Mouse (Mus musculus) thymus, postnatal 14 days (tissue): Measurements from ENCODE around the gene Klk6.

ENCODE experiments used
- DNase-seq: peaks from one replicate; pipeline ENCODE4 v3.0.0; 2021

Gene Klk6

DNA sequence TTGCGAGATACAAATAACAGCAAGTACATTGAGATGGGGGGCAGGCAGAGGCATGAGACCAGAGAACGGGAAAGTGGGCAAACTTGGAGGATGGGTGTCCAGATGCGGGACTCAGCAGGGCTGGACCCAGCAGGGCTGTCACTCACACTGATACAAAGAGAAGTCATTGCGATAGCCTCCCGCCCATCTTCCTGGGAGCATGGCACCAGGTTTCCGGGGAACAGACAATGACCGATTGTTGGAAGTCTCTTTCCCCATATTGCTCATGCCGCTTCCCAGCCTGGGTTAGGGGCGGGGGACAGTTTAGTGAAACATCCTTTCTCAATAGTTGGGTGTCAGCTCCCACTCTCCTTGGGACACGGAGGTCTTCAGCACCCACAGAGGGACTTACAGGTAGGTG, at the start of gene Klk6:
Klk6 (plus strand) TSS at position 301 of the 400 bp plus-strand sequence.
- no peak for DNase-seq

DNA sequence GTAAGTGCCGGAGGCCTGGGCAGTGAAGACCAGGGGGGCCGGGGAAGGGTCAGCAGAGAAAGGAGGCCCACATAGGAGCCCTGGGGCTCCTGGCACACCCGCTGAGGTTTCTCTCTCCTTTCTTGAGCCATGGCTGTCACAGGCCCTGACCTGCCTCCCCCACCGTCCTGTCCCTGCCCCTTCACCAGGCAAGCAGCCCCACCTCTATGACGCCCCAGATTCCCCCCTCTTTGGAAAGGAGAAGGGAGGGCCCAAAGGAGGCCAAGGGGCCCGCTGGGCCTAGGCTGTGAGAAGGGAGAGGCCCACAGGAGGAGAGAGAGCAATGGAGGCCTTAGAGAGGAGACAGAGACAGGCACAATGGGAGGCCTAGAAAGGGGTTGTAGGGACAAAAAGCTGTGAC, 49.5 kb upstream of the Klk6 start:
- peak; percentile 2 for DNase-seq

- DNase-seq, result peak; percentile 1
These were observed 48.8 kb upstream of the Klk6 start for GRCm38 (mm10) chr7:43775311-43776057.

- DNase-seq, result peak; percentile 1
These were observed 47.8 kb upstream of the Klk6 start for GRCm38 (mm10) chr7:43776506-43776905.

GRCm38 (mm10) chr7:43777423-43777822, 46.9 kb upstream of the Klk6 start:
- peak; percentile 1 for DNase-seq

GRCm38 (mm10) chr7:43778176-43778970, 45.9 kb upstream of the Klk6 start:
- peak; percentile 1 for DNase-seq

GRCm38 (mm10) chr7:43780241-43780640, 44.1 kb upstream of the Klk6 start:
- DNase-seq, result no peak

- no peak for DNase-seq
These were observed 43.6 kb upstream of the Klk6 start, which contains the start of gene Klk10 for GRCm38 (mm10) chr7:43780746-43781145. Gene Klk10 (plus strand): TSS chr7:43781035.

- no peak for DNase-seq
These were observed 42.8 kb upstream of the Klk6 start for GRCm38 (mm10) chr7:43781541-43781940.

GRCm38 (mm10) chr7:43782275-43783265, 41.7 kb upstream of the Klk6 start:
- peak; percentile 68 for DNase-seq

GRCm38 (mm10) chr7:43785286-43785685, 39.0 kb upstream of the Klk6 start:
- no peak for DNase-seq

- DNase-seq, result no peak
These were observed 36.2 kb upstream of the Klk6 start for GRCm38 (mm10) chr7:43788096-43788495.

- DNase-seq, result no peak
These were observed 35.0 kb upstream of the Klk6 start for GRCm38 (mm10) chr7:43789295-43789694.

GRCm38 (mm10) chr7:43791591-43791990, 32.7 kb upstream of the Klk6 start, which contains the start of gene Klk9:
Gene Klk9 (plus strand): TSS chr7:43791891.
- no peak for DNase-seq

DNA sequence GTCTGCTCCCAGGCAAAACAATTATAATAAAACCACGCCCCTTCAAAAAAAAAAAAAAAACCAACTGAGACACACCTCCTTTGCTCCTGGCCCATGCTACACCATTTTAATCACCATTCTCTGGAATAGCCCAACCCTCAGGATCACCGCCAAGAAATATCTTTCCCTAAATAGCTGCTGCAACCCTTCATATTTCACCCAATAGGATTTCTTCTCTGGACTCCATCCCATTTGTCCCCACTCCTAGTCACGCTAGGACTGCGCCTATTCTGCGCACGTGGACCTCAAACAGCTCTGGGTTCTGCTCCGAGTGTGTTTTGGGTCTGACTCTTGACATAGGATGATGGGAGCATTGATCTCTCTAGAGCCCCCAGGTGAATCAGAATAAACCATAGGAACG, 27.9 kb upstream of the Klk6 start:
- no peak for DNase-seq

DNA sequence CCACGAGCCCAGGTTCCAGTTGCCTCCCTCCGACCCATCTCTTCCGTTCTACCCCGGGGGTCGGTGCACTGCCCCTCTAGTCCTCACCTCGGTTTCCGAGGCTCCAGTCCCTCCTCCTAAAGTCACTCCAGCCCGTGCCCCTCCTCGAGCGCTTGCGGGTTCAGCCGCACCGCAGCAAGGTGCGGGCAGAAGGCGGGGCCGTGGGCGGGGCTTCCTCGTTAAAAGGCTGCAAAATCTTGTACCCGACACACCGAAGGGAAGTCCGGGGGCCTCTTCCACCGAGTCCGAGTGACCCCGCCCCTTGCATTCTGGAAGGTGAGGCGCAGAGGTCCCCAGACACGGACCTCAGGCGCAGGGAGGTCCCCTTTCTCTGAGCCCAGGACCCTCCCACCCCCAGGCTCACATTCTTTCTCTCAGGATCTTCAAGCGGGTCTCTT, 26.9 kb upstream of the Klk6 start, which contains the start of gene Klk8:
Klk8 (plus strand) TSS at position 245 of the 437 bp plus-strand sequence.
- peak; percentile 61 for DNase-seq

- DNase-seq, result peak; percentile 48
These were observed 26.3 kb upstream of the Klk6 start for GRCm38 (mm10) chr7:43797844-43798462.

DNA sequence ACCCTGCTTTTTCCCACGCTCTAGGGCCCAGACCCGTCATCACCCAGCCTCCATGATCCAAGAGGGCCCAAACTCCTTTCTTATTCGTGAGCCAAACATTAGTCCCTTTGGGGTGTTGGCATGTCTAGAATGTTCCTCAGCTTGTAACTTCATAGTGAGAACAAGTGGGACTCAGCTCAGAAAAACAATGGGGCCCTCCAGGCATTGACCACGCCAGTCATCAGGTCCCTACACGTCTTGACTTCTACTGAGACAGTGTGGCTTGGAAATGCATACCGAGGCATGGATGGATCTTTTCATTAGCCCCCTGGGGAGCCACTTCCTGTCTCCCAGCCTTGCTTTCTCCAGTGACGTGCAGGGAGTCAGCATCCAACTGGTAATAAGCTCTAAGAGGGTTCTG, 24.4 kb upstream of the Klk6 start:
- DNase-seq, result no peak

GRCm38 (mm10) chr7:43810994-43811393, 13.3 kb upstream of the Klk6 start, which contains the start of gene Klk7:
Gene Klk7 (plus strand): TSS chr7:43811294.
- DNase-seq, result no peak

DNA sequence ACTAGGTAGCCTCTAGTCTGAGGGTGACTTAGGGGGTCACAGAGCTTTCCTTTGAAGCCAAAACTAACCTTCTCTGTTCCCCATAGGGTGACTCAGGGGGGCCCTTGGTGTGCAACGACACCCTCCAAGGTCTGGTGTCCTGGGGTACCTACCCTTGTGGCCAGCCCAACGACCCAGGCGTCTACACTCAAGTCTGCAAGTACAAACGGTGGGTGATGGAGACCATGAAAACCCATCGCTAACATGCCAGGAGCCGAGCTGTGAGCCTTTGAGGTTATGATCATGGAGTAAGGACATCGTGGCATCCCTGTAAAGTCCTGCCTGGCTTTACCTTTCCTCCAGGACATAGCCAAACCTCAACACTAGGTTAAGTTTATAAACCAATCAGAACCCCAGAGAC, 9.1 kb upstream of the Klk6 start:
- DNase-seq, result no peak

- DNase-seq, result no peak
These were observed 7.6 kb upstream of the Klk6 start for GRCm38 (mm10) chr7:43816746-43817145.

DNA sequence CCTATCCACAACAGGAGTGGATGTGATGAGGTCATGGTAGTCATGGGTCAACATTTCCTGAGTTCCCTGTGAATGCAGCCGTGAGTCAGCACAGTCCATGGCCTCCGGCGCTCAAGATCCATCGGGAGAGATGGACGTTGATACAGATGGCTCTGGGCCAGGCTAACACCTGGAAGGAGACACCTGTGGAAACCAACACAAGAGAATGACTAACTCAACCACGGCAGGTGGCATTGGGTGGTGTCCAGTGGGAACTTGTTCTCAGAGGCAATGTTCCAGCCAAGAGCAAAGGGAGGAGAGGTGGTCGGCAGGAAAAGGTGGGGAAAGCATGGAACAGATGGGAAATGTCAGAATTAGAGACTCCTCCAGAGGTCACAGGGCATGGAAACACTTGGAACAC, 2.7 kb upstream of the Klk6 start:
- no peak for DNase-seq
